Mouse (Mus musculus): ENCODE data around the gene H2-T24. TPM values are rescaled to one million over a fixed set of nuclear protein-coding genes. Genes with fewer than 3 reads are reported as not detected.

H2-T24 gene
- total RNA-seq, 1 experiment from 2014 or later, result 6.4 TPM

DNA sequence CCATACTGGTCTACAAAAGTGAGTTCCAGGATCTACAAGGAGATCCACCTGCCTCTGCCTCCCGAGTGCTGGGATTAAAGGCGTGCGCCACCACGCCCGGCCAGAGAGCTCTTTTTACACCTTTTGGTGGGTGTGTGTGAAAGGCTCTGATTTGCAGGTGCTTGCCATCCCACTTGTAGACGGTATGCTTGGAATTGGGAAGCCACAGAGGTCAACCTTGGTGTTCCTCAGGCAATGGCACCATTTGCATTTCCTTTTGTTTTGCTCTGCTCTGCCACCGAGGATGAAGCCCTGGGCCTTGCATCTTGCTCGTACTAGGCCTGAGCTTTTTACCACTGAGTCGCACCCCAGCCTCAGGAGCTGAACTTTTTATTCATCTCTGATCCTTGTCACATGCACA lies 38.6 kb downstream of the H2-T24 start:
- DNase-seq, result no peak

DNA sequence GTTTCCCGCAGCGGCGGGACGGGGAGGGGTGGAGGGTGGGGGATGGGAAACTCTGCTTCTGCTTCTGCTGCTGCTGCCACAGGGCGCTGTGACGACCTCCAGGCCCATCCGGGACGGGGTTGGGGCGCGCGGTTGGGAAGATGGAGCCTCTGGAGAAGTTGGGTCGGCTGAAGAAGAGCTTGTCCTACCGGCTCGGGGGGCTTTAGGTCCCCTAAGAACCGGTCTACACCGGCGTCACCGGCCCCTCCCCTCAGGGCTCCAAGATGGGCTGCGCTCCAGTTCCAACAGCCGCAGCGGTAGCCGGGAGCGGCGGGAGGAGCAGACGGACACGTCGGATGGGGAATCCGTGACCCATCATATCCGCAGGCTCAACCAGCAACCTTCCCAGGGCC lies 40.0 kb downstream of the H2-T24 start:
- DNase-seq, result peak; percentile 62

DNA sequence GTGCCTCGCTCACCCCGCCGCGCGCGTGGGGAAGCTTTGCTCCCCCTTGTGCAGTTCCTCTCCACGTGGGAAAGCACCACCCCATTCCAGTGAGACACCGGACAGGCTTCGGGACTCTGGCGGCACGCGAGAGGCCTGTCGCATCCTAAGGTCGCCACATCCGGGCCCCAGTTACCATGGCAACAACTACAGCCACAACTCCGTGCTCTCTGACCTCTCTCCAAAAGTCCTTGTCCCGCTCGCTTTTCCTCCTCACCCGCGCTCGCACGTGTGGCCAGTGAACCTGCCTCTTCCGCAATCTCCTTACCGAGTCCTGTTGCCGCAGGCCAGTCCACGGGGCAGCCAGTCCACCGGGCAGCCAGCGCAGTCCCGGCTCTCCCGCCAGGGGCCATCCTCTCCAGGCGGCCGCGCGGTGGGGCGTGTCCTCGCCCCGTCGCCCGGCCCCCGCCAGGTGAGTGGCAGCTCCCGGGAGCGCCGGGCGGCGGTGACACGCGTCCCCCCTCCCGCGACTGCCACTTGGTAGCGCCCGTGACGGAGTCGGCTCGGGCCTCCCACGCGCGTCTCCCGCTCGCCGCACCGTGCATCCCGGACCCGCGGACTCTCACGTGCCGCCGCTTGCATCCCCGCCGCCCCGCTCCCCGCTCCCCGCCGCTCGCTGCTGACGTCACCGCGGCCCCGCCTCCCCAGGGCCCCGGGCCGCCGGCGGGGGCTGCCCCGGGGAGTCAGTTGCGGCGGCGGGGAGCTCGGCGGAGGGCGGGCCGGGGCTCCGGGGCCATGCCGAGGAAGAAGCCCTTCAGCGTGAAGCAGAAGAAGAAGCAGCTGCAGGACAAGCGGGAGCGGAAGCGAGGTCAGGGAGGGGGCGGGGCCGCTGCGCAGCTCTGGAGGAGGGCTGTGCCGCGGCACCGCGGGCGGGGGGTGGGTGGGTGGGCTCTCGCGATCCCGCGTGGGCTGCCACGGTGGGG lies 40.7 kb downstream of the H2-T24 start, which contains the start of the genes Gnl1 and Prr3:
Gene Gnl1, plus strand, starts transcription at position 451 of the 962 bp plus-strand sequence.
Gene Prr3, minus strand, starts transcription at position 836 of the 962 bp plus-strand sequence.
- peak; percentile 87 for DNase-seq

DNA sequence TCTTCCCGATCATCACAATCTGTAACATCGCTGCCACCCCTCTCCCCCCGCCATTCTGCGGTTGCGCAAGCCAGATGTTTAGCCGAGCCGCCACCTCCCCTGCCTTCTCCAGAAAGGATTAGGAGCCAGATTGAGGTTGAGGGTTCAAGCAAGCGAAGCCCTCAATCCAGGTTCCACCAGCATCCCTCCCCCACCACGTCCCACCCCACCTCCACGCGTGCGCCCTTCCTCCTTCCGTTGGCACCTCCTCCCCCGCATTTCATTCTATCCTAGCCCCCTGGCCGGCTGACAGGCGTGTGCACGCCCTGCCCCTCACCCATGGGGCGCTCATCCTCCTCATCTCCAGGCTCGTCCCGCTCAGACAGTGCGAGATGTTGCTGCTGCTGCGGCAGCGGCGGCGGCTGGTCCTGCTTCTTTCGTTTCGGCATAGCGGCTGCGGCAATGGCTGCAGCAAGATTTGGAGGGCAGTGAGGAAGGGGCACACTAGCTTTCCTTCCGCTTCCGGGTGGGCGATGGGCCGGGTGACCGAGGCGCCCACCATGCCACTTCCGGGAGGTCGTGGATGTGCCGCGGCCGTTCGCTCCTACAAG lies 41.5 kb downstream of the H2-T24 start:
- DNase-seq, result no peak

DNA sequence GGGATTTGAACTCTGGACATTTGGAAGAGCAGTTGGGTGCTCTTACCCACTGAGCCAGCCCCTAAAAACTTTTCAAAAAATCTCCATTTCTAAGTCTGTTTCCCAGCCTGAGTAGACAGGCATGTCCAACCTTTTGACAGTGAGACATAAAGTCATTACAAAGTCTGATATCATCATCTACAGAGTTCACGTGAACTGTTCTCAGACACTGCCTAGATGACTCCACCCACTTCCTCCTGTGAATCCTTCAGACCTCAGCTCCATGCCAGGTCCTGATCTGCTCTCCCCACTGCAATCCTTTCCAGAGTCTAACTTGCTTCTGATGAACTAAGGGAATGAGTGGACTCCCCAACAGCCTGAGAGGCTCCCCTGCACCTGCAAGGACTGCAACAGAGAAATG lies 48.2 kb downstream of the H2-T24 start:
- no peak for DNase-seq

DNA sequence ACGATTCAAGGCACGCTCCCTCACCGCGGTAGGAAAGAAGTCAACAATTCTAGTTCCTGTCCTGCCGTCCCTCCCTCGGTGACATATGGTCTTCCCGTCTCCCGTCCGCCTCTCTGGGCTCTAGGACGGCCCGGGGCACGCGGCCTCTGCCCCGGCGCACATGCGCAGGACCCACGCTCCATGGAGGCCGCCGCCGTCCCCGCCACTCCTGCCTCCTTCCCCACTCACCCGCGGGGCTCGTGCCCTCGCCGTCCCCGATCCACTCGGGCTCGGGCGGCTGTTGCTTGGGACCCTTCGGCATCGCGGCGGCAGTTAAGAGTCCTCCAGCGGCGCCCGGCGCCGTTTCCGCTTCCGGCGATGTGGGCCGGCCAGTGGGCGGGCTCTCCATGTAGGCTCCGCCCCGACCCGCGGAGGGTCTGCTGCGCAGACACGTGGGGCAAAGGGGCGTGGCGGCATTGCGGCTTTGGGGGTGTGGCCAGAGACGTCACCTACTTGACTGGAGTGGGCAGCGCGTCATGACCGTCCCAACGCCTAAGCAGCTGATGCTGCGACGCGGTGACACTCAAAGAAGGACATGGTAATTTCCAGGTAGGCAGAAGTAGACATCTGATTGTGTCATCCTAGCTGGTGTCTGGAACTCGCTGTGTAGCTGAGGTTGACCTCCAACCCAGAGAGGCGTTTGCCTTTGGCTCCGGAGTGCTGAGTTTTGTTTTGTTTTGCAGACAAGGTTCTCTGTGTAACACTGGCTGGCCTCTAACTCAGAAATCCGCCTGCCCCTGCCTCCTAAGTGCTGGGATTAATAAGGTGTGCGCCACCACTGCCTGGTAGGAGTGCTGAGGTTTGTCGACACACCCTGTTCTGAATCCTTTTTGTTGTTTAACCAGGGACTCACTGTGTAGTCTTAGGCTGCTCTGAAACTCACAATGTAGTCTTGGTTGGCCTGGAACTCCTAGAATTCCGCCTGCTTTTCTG lies 50.7 kb downstream of the H2-T24 start, which contains the start of gene Abcf1:
Gene Abcf1, minus strand, starts transcription at position 344 of the 972 bp plus-strand sequence.
- peak; percentile 99 for DNase-seq

DNA sequence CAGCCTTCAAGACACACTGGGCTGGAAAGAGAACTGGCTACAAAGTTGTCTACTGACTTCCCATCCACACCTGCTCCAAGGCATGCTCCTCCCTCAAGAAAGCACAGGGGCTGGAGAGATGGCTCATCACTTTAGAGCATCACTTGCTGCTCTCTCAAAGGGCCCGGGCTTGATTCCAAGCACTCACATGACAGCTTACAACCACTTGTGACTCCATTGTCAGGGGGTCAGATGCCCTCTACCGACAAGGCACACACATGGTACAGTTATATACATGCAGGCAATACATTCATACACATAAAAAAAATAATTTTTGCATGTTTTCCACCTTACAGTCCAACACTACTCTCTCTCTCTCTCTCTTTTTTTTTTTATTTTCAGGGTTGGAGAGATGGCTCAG lies 52.7 kb downstream of the H2-T24 start:
- no peak for DNase-seq

DNA sequence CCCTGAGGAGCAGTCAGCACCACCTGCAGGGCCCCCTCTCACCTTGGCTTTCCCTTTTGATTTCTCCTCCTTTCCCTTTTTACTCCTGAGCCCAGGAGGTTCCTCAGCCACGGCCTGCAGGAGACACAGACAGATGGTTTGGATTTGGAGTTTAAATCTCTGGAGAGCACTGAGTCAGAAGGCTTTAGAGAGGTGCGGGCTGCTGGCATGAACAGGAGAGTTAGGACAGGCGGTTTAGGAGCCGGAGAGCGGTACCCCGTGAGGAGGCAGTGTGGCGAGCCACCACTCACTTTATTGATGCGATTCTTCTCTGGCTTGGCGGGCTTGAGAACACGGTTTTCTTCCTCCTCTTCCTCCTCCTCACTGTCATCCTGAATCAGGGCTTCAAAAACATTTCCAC lies 57.1 kb downstream of the H2-T24 start:
- DNase-seq, result no peak

DNA sequence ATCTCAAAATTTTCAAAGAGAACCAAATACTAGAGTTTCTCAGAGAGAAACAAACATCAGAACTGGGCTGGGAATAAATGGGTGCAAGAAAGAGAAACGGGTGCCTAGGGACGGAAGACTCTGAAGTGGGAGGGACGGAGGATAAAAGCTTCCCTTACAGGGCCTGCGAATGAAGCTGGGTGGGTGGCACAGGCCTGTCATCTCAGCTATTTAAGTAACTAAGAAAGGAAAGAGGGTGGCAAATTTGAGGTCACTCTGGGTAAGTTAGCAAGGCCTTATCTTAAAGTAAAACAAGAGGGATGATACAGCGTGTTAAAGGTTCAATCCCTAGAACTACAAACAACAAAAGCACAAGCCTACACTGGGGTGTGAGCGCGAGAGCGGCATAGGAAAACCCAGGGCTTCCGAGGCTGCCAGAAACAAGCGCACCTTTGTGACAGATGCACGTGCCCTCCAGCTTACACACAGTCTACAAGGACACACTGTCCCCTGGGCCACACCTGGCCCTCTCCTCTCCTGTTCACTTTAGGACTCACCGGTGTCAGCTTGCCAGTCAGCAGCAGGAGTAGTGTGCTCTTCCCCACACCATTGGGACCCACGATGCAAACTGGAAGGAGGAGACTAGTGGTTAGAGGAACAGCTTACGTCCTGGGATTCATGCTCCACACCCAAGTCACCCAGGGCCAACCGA lies 61.7 kb downstream of the H2-T24 start:
- no peak for DNase-seq

Small RNAs within 50 kb of the gene (microRNA-seq; reads per million reads assigned to microRNA genes)
- gene Mir877, result 94.7 to 105 reads per million in 2 experiments

Other genes with a start within 250 kb of the H2-T24 start
- gene Ier3, start 198.9 kb downstream of the H2-T24 start, total RNA-seq (2021), result 7.6 and 11.7 TPM in 2 replicates
- gene Flot1, start 197.3 kb downstream of the H2-T24 start, total RNA-seq (2021), result 61.0 and 94.1 TPM in 2 replicates
- gene Tubb5, start 182.3 kb downstream of the H2-T24 start, total RNA-seq (2021), result 192 and 221 TPM in 2 replicates
- gene Mdc1, start 179.0 kb downstream of the H2-T24 start, total RNA-seq (2021), result 30.1 and 31.1 TPM in 2 replicates
- gene Nrm, start 159.2 kb downstream of the H2-T24 start, total RNA-seq (2021), result 8.7 and 9.8 TPM in 2 replicates
- gene Ppp1r18, start 155.0 kb downstream of the H2-T24 start, total RNA-seq (2021), result 36.5 and 36.8 TPM in 2 replicates
- 51.4 and 53.3 TPM in 2 replicates for gene Dhx16, start 140.7 kb downstream of the H2-T24 start, total RNA-seq (2021)
- gene 2310061I04Rik, start 123.1 kb downstream of the H2-T24 start, total RNA-seq (2021), result 41.3 and 56.5 TPM in 2 replicates
- gene Atat1, start 110.5 kb downstream of the H2-T24 start, total RNA-seq (2021), result 35.6 and 44.1 TPM in 2 replicates
- gene Mrps18b, start 104.2 kb downstream of the H2-T24 start, total RNA-seq (2021), result 81.8 and 90.3 TPM in 2 replicates
- 85.0 and 88.1 TPM in 2 replicates for gene Ppp1r10, start 104.1 kb downstream of the H2-T24 start, total RNA-seq (2021)
- 99.5 and 116 TPM in 2 replicates for gene Abcf1, start 50.8 kb downstream of the H2-T24 start, total RNA-seq (2021)
- gene Gnl1, start 40.7 kb downstream of the H2-T24 start, total RNA-seq (2021), result 43.9 and 52.5 TPM in 2 replicates
- 26.8 and 27.8 TPM in 2 replicates for gene Prr3, start 40.3 kb downstream of the H2-T24 start, total RNA-seq (2021)
- gene H2-T23, start 12.3 kb upstream of the H2-T24 start, total RNA-seq (2021), result 30.5 and 46.6 TPM in 2 replicates
- 21.7 and 29.6 TPM in 2 replicates for gene H2-T22, start 22.2 kb upstream of the H2-T24 start, total RNA-seq (2021)
- gene Gm6034, start 22.4 kb upstream of the H2-T24 start, total RNA-seq (2021), result not detected in 2 replicates
- 1.6 and 2.2 TPM in 2 replicates for gene Gm11127, start 37.8 kb upstream of the H2-T24 start, total RNA-seq (2021)
- 0.58 TPM in 1 of 2 replicates, not detected in the other for gene Gm19684, start 101.1 kb upstream of the H2-T24 start, total RNA-seq (2021)
- not detected in 2 replicates for gene Gm7030, start 108.9 kb upstream of the H2-T24 start, total RNA-seq (2021)
- gene Gm8909, start 148.0 kb upstream of the H2-T24 start, total RNA-seq (2021), result not detected in 2 replicates
- gene H2-T3, start 169.7 kb upstream of the H2-T24 start, total RNA-seq (2021), result not detected in 2 replicates
- 47.2 TPM in 2 replicates for gene Rpp21, start 237.5 kb upstream of the H2-T24 start, total RNA-seq (2021)

Measured in adrenal gland, postnatal 25 days (tissue).